Mouse (Mus musculus) fat pad, adult 2 months (tissue): Measurements from ENCODE around the gene Arhgap10.
"Not testable (repeated sequence)": the region's sequence is repeated elsewhere in the genome, so short reads cannot be mapped to it uniquely, and the experiment has no call there.

Experiments used
- DNase-seq: peaks from one replicate; pipeline ENCODE4 v3.0.0-alpha.2; 2011; ENCODE audit warnings: low read depth, low spot score; ENCODE audit errors: extremely low read depth

The Arhgap10 gene

DNA sequence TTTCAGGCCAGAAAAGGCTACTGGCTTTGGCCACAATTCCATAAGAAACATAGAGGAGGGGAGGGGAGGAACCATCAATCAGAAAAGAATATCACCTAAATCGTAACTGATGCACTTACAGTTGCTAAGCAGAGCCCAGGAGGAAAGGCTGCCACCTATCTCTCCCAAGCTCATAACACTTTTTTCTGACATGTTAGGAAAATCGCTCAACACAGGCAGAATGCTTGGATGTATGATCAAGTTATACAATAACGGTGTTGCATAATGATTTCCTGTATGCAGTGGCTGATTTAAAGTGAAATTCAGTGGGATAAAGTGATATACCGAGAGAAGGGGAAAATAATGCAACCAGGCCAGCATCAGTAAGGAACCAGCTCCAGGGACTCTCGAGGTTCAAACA, 162.4 kb downstream of the Arhgap10 start:
- DNase-seq, result no peak

DNA sequence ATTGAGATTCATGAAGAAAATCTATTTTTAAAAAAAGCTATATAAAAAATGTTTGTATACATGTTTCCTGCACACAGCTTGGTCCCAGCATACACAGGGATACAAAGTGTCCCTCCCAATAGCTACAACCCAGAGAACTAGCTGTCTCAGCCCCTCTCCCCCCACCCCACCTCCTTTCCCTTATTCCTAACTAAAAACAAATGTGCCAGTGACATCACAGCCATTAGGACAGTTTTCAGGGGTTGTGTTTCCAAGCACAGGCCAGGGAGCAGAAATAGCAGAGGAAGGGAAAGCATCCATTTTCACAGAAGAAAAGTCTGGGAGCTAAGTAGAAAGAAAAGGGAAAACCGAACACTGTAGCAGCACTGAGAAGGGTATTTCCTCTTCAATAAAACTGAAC, 163.6 kb downstream of the Arhgap10 start:
- DNase-seq, result no peak

DNA sequence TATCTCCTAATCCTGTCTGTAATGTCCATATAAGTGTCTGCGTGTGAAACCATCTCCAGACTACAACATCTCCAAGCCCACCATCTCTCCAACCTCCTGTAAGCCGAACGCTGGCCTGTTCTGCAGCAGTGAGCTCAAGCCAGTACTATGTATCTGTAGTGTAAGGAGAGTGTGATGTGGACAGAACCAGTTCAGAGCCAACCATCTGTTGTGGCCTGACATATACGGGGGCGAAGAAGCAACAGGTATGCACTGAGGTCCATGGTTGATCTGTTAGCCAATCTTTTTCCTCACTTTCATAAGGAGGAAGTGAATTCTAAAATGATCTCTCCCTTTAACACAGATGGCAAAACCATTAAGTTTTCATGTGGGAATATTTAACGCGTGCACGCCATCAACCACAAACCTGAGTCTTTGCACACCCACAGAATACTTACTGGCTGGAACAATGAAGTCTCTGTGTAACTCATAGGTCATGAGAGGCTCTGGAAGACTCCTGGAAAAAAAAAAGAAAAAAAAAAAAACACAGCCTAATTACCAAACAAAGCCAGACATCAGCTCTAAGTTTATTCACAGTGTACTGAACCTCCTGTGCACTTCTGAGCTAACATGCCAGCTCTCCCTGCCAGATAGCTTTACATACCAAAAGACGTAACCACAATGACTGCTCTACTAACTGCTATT, 166.4 kb downstream of the Arhgap10 start:
- DNase-seq, result peak; percentile 23

DNA sequence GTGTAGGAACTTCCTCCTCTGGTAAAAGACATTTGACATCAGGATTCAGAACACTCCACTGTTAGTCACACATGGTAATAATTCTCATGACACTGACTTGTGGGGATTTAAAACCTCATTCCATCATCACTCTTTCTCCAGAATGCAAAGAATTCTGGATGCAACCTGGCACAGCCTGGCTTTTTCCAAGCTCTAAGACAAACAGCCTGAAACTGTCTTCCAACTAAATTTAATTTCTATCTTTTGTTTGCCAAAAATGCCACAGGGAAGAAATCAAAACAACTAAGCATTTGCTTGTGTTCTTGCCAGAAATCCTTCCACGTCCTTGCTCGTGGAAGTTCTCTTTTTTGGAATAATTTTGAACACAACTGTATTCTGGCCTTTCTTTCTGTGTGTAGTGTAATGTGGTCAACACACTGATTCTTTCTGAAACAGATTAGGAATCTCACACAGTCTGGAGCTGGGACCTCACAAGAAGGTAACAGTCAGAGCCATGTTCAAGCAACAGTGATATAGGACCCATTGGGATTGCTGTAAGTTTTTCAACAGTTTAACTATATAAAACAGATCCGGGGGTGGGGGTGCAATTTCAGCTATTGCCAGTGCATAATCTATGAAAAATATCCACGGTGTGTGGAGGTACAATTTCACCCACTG, 167.5 kb downstream of the Arhgap10 start:
- no peak for DNase-seq

DNA sequence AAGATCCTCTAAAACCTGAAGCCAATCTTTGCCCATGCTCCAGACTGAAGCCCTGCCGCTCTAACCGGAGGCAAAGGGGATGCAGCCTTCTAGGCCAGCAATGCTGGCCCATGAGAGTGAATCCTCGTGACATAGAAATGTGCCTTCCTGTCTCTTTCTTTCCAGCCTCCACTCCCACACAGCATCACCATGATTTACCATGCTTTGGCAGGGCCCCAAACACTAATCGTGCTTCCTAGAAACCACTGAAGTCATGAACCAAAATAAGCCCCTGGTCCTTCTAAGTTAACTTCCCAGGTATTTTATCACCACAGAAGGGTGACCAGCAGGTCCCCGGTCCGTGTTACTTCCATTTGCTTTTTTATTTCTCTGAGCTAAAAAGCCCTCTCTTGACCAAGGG, 173.8 kb downstream of the Arhgap10 start:
- DNase-seq, result no peak

DNA sequence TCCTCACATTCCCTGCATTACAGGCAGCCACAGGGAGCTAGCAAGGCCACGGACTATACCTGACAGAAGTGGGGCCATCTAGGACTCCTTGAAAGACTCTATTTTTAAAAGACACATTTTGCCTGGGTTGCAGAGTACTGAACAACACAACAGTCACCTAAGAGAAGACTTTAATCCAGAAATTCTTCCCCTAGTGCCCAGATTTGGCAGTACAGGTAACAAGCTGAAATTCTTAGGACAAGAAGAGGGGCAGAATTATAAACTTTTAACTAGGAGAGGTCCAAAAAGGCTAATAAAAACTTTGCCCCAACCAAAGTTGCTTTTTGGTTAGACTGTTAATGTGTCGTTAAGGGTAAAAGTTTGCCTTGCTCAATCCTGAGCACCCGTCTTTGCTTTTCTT, 174.4 kb downstream of the Arhgap10 start:
- DNase-seq, result no peak

DNA sequence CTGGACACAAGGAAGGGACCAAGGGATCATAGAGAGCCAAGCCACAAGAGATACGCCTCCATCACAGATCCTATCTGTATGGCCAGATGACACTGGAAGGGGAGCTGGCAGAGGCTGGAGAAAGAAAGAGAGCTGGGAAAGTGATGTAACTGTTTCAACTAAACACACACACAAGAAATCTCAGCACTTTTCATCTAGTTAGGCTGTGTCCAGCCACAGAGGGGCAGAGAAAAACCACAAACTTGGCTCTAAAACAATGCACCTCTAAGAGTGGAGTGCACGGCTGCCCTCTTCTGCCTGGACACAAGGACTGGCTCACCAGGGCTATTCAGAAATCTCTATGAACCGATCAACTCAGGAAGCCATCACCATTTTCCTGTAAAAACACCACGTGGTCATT, 175.6 kb downstream of the Arhgap10 start:
- no peak for DNase-seq

DNA sequence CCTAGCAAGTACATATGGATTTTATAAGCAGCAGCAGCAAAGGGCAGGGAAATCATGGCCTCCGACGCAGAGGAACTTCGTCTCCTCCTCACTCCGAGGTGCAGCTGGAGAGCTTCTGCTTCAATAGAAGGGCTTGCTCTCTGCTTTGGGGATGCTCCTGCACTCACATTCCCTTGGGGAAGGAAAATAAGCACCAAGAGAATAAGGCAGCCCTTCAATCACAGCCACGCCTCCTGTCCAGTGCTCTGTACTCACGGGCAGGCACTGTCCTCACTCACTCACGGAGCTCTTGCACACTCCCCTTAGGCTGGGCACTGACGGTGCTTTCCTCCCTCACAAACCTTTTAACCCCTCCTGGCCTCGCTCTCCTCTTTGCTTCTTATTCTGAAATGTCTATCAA, 176.4 kb downstream of the Arhgap10 start:
- DNase-seq, result no peak

DNA sequence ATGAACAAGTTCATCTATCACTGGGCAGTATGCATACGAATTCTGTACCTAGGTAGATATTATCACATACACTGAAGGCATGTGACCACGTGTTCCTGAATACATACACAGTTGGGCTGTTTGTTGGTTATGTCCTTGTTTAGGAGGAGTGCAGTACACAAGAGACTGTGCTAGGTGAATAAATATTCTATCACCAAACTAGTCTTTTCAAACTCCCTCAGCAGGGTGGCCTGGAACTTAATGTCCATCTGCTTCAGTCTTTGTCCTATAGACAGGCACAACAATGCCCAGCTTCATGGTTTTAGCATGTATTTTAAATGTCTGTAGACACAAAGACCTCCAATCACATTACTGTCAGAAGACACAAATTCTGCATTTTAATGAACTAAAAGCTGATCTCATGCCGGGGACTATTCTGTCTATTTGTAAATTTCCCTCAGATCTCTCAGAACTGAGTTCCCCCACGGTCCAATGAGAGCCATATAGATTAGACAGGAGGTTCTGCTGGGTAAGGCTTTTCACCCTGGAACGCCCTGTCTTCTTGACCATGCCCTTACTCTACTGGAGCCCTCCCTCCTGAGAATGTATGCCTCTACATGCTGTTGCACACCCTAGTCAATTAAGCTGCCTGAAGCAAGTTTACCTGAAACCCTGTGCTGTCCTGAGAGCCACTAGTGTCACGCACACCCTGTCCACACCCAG, 177.6 kb downstream of the Arhgap10 start:
- no peak for DNase-seq

DNA sequence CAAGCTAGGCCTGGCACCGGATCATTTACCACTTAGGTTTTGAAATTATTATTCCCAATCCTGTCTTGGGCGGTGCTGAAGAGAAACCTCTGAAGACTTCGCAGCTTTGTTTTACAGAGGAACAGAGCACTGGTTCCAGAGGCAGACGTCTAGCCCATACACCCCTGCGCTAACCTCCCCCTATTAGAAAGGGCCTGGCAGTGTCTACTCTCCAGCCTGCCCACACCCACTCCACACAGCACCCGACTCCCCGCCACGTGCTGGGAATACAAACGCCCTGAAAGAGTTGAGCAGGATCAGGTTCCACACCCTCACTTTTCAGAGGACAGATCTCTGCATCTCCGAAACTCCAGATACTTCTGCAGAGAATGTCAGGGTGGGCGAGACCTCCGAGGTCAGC, 180.5 kb downstream of the Arhgap10 start:
- no peak for DNase-seq

DNA sequence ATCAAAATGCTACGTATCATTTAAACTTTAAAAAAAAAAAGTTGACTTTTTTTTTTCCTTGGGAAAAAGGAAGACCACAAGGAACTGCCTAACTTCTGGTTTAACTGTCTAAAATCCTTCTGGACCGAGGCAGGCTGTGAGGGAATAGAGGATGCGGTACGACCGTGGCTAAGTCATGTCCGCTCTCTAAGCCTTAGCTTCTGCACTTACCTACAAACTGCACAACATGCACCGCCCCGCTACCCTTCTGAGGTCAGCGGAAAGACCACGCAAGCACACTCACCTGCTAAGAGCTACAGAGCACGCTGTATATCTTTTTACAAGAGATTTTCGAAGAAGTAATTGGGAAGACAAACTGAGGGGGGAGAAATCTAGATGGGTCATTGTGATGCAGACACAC, 186.6 kb downstream of the Arhgap10 start:
- DNase-seq, result no peak

DNA sequence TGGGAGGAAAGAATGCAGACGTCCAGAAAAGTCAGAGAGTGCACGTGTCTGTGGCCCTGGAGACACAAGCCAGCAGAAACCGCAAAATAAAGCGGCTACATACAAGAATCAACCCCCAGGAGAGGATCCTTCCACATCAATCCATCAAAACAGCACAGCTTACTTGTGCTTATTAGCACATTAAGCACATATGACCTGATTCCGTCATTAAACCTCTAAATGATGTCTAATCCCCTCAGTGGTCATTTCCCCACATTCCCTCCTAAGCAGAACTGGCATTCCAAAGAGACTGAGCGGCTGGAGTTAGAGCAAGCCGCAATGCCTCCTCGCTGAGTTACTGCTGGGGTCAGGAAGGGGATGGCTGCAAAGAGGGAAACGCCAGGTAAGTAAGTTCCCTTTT, 187.4 kb downstream of the Arhgap10 start:
- no peak for DNase-seq

DNA sequence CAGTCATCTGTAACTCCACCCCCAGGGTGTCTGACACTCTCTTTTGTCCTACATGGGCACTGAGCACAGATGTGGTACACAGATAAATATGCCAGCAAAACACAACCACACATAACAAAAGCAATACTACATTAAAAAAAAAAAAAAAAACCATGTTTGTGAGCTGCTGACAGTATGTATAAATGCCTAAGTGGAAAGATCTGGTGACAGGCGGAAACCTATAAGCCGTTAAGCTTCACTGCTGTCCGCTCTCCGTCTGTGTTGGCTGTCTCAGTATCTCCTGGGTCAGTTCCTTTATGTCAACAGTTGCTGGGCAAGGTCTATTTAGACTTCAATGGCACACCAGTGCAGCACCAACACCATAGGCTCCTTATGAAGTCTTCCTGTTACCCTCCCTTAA, 188.0 kb downstream of the Arhgap10 start:
- no peak for DNase-seq

DNA sequence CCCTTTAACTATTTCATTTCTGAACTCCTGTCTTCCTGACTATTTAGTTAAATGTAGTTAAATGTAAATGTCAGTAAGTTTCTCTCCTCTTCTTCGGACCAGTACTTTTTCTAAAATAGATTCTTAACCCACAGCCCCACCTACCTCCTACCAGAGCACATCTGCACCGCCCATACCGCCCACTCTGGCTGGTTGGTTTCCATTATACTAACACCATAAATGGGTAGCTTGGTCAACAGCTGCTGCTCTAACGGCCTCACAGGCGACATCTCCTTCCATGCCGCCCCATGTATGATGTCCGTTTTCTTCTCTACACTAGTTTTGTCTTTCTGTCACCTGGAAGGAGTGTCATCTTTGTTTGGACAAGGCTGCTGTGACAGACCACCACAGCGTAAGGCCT, 189.3 kb downstream of the Arhgap10 start:
- no peak for DNase-seq

DNA sequence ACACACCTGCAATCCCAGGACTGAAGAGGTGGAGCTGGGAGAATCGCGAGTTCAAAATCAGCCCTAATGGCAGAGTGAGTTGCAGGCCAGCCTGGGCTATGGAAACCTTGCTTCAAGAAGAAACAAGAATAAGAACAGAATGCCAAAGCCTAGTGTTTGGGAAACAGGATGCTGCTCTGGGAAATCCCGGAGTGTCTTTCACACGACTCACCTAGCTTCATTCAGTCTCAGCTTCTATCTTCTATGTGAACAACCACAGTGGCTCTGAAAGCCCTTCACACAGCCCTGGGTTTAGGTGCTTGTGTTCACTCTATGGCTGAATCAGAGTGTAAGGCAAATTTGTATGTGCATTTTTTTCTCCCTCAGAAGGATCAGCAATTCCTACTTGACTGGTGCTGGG, 190.4 kb downstream of the Arhgap10 start:
- DNase-seq, result no peak

DNA sequence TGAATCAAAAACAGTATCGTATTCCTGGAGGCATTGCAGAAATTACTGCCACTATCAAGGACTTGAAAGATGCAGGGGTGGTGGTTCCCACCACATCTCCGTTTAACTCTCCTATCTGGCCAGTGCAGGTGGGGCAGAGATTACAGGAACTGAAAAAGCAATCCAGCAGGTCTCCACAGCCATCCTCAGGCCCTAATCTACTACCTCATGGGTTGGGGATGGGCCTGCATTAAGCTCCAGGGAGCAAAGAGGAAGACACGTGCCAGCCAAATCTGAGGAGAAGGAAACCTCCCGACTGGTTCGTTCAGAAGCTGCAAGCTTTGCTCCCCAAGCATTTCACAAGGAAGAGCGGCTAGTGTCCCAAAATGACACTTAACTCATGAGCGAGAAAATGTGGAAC, 195.0 kb downstream of the Arhgap10 start:
- DNase-seq, result not testable (repeated sequence)

DNA sequence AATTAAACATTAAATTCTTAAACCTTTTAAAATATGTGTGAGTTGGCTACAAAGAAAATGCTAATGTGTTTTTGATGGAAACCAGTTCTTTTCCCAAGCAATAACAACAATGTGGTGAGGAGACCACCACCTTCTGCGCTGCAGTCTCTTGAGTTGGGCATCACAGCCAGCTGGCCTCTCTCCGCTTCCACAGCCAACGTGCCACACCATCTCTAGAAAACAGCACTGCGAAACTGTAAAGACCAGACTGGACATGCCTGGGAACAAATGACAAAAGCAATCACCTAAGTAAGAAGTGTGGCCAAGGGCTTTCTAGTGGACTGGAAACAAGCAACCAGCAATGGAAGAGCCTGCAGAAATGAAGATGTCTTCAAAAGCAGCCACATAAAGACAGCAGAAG, 195.9 kb downstream of the Arhgap10 start:
- no peak for DNase-seq

DNA sequence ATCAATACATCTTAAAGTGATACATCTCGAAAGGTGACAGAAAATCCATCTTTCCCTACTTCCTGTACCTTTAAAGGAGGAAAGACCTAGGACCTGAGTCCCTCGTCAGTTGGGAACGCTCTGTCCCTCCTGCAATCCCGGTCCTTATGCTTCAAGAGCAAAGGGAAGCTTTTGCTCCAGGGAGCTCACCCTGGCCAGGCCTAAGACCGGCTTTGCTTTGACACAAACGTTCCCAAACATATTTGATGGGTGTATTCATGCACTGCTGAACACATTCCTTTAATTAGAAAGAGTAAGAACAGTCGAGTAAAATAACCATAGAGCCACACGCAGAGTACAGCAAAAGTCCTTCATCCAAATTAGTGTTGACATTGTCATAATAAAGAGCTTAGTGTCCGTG, 199.2 kb downstream of the Arhgap10 start:
- DNase-seq, result no peak

DNA sequence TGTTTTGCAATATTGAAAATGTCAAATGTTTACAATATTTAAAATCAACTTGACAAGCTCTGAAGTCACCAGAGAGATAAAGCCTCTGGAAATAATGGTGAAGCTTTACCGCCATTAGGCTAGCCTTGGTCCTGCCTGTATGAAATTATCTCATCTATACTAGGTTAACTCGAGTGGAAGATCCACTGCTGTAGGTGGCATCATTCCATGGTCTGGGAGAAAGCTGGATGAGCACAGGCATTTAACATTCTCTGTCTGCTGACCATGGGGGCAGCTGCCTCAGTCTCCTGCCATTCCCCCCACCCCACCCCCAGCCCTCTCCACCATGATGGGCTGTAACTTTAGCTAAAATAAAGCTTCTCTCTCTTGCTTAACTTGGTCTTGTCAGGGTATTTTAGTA, 200.0 kb downstream of the Arhgap10 start:
- no peak for DNase-seq

DNA sequence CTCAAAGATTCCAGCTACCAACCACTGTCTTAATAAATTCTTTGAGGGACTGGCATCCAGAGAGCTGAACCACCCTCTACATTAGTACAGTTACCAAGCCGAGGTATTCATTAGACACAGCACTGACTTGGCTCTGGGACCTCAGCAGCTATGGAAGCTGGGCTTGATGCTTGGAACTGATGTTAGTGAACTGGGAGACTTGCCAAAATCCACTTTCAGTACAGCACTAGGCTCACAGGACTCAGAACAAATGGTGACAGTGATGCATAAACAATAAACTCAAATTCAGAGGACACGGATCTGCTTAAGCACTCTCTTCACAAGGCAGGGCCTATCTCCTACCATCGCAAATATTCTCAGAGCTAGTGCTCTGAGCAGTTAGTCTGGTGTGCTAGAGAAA, 204.8 kb downstream of the Arhgap10 start:
- no peak for DNase-seq

DNA sequence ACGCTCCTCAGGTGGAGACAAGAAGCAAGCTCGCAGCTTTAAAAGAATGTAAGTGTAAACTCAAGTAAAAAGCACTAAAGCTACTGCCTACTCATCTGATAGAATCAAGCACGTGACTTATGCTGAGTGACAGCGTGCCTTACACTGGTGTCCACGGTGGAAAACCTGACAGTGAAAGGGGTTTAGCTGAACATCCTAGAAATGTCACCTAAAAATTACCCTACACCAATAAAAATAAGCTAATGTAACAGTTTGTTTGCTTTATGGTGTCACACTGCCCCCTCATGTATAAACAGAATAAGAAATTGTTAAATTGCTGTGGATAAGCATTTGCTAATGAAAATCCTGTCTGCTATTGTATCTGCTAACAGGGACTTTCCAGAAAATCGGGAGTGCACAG, 206.0 kb downstream of the Arhgap10 start:
- no peak for DNase-seq

DNA sequence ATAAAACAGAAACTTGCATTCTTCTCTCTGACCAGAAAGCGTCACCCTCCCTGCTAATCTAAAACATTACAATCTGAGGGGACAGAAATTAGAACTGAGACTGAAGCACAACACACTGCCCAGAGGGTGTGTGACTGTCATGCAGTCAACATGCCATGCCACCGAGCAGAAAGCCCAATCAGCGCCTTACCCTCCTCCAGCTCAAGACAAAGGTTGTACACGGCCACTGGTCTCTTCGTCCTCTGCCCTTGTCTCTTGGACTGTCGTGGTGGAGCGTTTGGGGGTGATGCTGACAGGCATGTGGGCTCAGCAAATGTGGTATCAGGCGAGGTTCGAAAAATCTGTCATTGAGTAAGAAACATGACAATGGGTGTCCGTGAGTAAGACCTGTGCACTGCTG, 207.2 kb downstream of the Arhgap10 start:
- no peak for DNase-seq
